In the genomic region with DNA sequence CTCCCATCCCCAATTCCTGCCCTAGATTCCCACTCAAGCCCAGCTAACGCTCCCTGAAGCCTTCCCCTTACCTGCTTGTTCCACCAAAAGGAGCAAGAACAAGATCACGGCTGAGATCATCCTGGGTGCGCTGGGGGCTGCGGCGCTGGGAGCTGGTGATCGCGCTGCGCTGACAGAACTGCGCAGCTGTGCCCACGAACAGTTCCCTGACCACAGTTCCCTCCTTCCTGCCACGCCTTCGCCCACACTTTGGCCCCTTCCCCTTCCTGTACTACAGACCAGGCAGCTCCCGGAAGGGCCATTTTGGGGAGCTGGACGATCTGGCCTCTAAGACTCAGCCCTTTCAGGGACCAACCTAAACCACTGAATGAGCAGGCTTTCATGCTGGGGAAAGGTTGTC, we compare ENCODE assay signal across 9 mouse cellular contexts. TPM values are rescaled to one million over a fixed set of nuclear protein-coding genes. Genes with fewer than 3 reads are reported as not detected.
DNase-seq lines count a peak whose midpoint lies in the region; ATAC-seq lines count a peak whose summit lies in the region.
"Had no signal": no experiment of that assay in that cellular context is flagged by ENCODE, and none has a peak within 500 bp of the region (broad histone marks: within the 10 kb centered on the region; RNA-seq: fewer than 3 reads in every experiment).

A gene (minus strand): TSS at position 240 of the 400 bp plus-strand sequence.

- no peaks in the 10 kb centered on the region for H3K27me3 ChIP-seq in kidney, embryonic 14.5 days (ENCODE audit: control insufficient read depth, insufficient read depth, low read length)
- H3K27me3 ChIP-seq in heart, embryonic 12.5 days (replicated peaks): no peaks in the 10 kb centered on the region
- H3K27me3 ChIP-seq in midbrain, embryonic 14.5 days (ENCODE audit: control insufficient read depth, insufficient read depth, low read length): no peaks in the 10 kb centered on the region

- H3K4me2 ChIP-seq in kidney, embryonic 14.5 days (replicated peaks; ENCODE audit: low read depth, low read length): no peak within 1 kb of the TSS
- no peak within 1 kb of the TSS for H3K4me2 ChIP-seq in heart, embryonic 12.5 days
- no peak within 1 kb of the TSS for H3K4me2 ChIP-seq in midbrain, embryonic 14.5 days (ENCODE audit: low read length)

- H3K9me3 ChIP-seq in kidney, embryonic 14.5 days (ENCODE audit: control insufficient read depth, low read length): no peaks in the 10 kb centered on the region
- H3K9me3 ChIP-seq in heart, embryonic 12.5 days (replicated peaks): no peaks in the 10 kb centered on the region
- no peaks in the 10 kb centered on the region for H3K9me3 ChIP-seq in midbrain, embryonic 14.5 days (ENCODE audit: control insufficient read depth, low read length)
- H3K9me3 ChIP-seq: G1E had no signal

- peaks cover 61% of the 10 kb centered on the region for H3K36me3 ChIP-seq in kidney, embryonic 14.5 days (ENCODE audit: control insufficient read depth, insufficient read depth, low read length)
- H3K36me3 ChIP-seq in heart, embryonic 12.5 days: peaks cover 55% of the 10 kb centered on the region
- peaks cover 55% of the 10 kb centered on the region for H3K36me3 ChIP-seq in midbrain, embryonic 14.5 days (ENCODE audit: control insufficient read depth, insufficient read depth, low read length)

- H3K4me3 ChIP-seq in kidney, embryonic 14.5 days (ENCODE audit: low read length): no peak within 1 kb of the TSS
- no peak within 1 kb of the TSS for H3K4me3 ChIP-seq in heart, embryonic 12.5 days
- no peak within 1 kb of the TSS for H3K4me3 ChIP-seq in midbrain, embryonic 14.5 days (replicated peaks; ENCODE audit: low read depth, low read length)

- WGBS in kidney, embryonic 14.5 days: 88% methylated on average over 14 of the region's 14 CpGs
- 89% methylated on average over 14 of the region's 14 CpGs for WGBS in heart, embryonic 12.5 days
- WGBS in midbrain, embryonic 14.5 days: 92% methylated on average over 14 of the region's 14 CpGs

- DNase-seq in kidney, postnatal 10 days: no peak
- no peak for DNase-seq in adrenal gland, postnatal 25 days
- DNase-seq in left cerebral cortex, postnatal 14 days (ENCODE audit: low spot score in 2 of 2): peak in 1 of 2 experiments; percentile 25
- DNase-seq in midbrain, embryonic 14.5 days: no peak
- no peak for DNase-seq in cerebellum, adult 11 months
- no peak for DNase-seq in T-cell, adult 2 months (ENCODE audit: low spot score)

- H3K4me1 ChIP-seq in kidney, embryonic 14.5 days (ENCODE audit: control insufficient read depth, insufficient read depth, low read length): 0 out of 2 replicates have a peak, but pooled peaks cover 5% of the 10 kb centered on the region
- peaks cover 17% of the 10 kb centered on the region for H3K4me1 ChIP-seq in heart, embryonic 12.5 days (replicated peaks)
- H3K4me1 ChIP-seq in midbrain, embryonic 14.5 days (ENCODE audit: control insufficient read depth, insufficient read depth, low read length): no peaks in the 10 kb centered on the region

- H3K27ac ChIP-seq in kidney, embryonic 14.5 days (ENCODE audit: low read depth, low read length): no peak within 1 kb of the TSS
- H3K27ac ChIP-seq in heart, embryonic 12.5 days (ENCODE audit: poor library complexity, severe bottlenecking): no peak within 1 kb of the TSS
- H3K27ac ChIP-seq in midbrain, embryonic 14.5 days (replicated peaks; ENCODE audit: low read depth, low read length): no peak within 1 kb of the TSS

- intact Hi-C loops in left cerebral cortex, postnatal 14 days (cut with DNase I): no loop called here

- H3K9ac ChIP-seq in kidney, embryonic 14.5 days (ENCODE audit: low read depth, low read length): no peak within 1 kb of the TSS
- no peak within 1 kb of the TSS for H3K9ac ChIP-seq in heart, embryonic 12.5 days
- H3K9ac ChIP-seq in midbrain, embryonic 14.5 days (replicated peaks; ENCODE audit: low read length): no peak within 1 kb of the TSS

- no peak for ATAC-seq in kidney, embryonic 14.5 days (ENCODE audit: low FRiP score, low TSS enrichment)
- no peak for ATAC-seq in heart, embryonic 12.5 days (ENCODE audit: insufficient number of reproducible peaks, low FRiP score)
- ATAC-seq in midbrain, embryonic 14.5 days (ENCODE audit: low FRiP score, low TSS enrichment): no peak

RNA-seq across cellular contexts. Expression of the gene that starts here (rescaled TPM):
- polyA plus RNA-seq in kidney, embryonic 14.5 days (2014; fragmentation: Nextera tagmentation; extraction: Ambion mirVana): 30.7 and 32.1 TPM in 2 replicates
- 11.1 and 13.7 TPM in 2 replicates for total RNA-seq in adrenal gland, postnatal 25 days (2021)
- polyA plus RNA-seq in heart, embryonic 12.5 days (2016; fragmentation: Nextera tagmentation; extraction: Ambion mirVana): 15.3 and 16.4 TPM in 2 replicates
- 10 to 100 TPM; 11.1 to 16.0 TPM for total RNA-seq in left cerebral cortex, postnatal 14 days (2021)
- 6.6 and 28.4 TPM in 2 replicates for polyA plus RNA-seq in midbrain, embryonic 14.5 days (2014; fragmentation: Nextera tagmentation; extraction: Ambion mirVana)
